Mouse (Mus musculus) retina, postnatal 7 days (tissue): ENCODE results near the gene Pla2g15.
A peak's percentile ranks its signal among the peaks of the same experiment; 100 is the strongest.

Experiments used
- DNase-seq: peaks from one replicate; pipeline ENCODE4 v3.0.0-alpha.2; 2012; ENCODE audit warnings: low read depth, low spot score

Gene Pla2g15

GRCm38 (mm10) chr8:106134751-106135571 lies 15.2 kb upstream of the Pla2g15 start:
- no peak for DNase-seq

DNA sequence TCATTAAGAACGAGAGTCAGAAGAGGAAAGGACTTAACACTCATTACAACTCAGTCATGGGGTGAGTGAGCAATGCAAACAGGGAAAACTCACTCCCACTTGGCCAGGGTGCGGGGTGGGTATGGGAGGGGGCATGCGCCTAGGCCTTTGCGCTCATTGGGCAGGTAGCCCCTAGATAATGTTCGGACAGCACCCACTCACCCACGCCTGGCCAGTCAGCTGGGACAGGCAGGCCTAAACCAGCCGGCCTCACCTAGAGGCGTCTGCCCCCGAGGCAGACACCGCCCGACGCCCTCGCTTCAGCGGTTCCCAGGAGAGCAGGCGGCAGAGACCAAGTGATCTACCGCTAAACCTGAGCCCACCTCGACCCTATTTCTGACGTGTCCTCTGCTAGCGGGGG lies 14.5 kb upstream of the Pla2g15 start:
- no peak for DNase-seq

- DNase-seq, result no peak
Observed at GRCm38 (mm10) chr8:106136156-106137130, 13.8 kb upstream of the Pla2g15 start, which contains the start of gene Esrp2. TSS of gene Esrp2 (minus strand) at chr8:106136974.

DNA sequence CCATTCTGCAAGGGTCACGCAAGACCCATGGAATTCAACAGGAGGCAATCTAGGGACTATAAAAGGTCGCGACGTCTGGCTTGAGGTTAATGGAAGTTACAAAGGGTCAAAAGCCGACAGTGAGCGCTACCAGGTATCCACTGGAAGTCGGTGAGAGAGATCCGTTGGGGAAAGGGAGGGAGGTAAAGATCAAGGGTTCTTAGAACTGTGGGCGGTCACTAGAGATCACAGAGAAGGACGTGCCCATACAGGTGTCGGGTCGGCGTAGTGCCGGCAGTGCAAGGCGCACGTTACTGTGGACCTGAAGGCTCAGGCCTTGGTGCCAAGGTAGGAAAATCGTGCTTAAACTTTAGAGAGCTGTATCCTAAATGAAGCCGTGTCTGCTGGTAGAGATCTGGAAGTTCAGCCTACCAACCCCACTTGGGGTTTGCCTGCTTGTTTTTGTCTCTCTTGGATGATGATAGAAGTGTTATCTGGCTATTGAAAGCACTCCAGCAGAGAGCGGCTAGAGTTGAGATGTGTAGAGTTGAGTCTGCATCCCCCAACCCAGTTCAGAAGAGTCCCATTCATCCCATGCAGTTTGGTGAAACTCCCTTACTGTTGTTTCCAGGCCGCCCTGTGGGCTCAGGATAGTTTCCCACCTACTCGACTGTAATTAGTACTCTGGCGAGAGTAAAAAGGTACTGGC lies 12.8 kb upstream of the Pla2g15 start:
- DNase-seq, result no peak

- no peak for DNase-seq
Observed at GRCm38 (mm10) chr8:106137906-106138477, 12.2 kb upstream of the Pla2g15 start.

- no peak for DNase-seq
Observed at GRCm38 (mm10) chr8:106138616-106139015, 11.6 kb upstream of the Pla2g15 start.

GRCm38 (mm10) chr8:106140191-106140590 lies 10.0 kb upstream of the Pla2g15 start:
- DNase-seq, result no peak

DNA sequence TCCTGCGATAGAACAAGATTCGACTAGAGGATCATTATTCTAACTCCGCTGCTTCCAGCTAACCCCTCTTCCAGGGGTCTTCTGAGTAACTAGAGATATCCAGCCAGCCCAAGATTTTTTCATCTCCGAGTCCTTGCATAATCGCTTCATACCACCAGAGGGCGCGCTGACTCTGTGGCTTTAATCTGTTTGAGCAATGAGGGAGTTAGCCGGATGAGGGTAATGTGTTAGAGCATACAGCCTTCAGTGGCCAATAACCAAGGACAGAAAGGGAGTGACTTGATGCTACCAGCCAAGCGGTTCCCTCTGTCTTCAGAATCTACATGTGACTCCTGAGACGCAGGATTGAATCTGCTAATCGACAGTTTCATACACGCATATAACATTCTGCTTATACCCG lies 9.4 kb upstream of the Pla2g15 start:
- peak; percentile 83 for DNase-seq

DNA sequence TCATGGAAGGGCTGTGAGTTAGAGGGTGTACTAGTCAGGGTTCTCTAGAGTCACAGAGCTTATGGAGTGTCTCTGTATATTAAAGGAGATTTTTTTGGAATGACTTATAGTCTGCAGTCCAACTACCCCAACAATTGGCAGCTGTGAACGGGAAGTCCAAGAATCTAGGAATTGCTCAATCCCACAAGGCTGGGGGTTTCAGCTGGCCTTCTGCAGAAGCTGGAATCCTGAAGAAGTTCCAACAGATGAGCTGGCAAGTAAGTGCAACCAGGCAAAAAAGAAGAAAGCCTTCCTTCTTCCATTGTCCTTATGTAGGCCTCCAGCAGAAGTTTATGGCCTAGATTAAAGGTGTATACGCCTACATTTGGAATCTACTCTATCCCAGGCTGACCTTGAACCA lies 4.9 kb upstream of the Pla2g15 start:
- DNase-seq, result no peak

GRCm38 (mm10) chr8:106146014-106146413 lies 4.2 kb upstream of the Pla2g15 start:
- DNase-seq, result no peak

DNA sequence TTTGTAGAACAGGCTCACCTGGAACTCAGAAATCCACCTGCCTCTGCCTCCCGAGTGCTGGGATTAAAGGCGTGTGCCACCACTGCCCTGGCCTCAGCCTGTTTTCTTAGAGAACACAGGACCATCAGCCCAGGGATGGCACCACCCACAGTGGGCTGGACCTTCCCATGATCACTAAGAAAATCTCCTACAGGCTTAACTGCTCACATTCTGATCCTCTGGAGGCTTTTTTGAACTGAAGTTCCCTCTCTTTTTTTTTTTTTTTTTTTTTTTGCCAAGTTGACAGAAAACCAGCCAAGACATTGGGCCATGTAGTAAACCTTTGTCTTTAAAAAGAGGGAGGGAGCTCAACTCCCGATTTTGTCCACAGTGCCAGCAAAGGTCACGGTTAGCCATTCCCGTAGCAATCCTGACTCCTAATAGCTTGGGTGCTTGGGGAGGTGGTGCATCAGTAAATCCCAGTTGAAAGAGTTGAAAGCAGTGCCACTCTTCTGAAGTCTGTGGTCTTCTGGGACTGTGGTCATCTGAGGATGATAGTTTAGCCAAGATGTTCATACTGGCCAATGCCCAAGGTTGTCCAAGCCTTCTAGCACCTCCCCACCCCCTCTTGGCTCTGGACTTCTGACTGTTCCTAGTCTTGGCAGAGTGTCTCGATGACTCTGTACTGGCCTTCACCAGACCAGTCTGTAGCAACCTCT lies 2.2 kb upstream of the Pla2g15 start:
- no peak for DNase-seq

DNA sequence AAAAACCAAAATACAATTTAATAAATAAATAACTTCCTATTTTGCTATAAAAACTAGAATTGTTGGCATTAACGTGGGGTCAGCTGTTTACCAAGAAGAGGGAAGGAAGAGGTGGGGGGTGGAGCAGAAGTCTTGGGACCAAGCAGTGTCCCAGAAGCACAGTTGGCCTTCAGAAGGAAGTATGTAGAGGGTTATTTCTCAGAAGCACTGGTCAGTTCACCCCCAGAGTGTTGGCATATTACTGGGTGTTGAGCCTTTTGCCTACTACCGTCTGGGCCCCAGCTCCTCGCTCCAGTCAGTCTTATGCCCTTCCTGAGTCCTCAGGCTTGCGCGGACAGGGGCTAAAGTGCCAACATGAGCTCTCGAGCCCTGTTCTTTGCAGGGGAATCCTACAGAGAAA lies 1.2 kb upstream of the Pla2g15 start:
- DNase-seq, result no peak

DNA sequence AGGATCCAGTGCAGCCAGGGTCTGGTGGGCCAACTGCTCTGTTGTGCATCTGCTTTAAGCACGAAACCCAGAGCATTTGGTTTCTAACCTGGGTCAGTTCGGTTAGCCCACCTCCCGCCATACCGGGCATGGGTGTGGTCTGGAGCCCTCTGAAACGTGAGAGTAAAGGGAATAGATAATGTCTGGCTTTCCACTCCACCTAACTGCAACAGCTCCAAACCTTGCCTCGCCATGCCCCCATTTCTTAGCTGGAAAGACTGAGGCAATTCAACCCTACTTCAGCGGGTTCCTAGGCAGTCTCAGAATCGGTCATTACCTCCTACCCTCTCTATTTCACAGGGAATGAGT lies 428 bp downstream of the Pla2g15 start:
- DNase-seq, result no peak

DNA sequence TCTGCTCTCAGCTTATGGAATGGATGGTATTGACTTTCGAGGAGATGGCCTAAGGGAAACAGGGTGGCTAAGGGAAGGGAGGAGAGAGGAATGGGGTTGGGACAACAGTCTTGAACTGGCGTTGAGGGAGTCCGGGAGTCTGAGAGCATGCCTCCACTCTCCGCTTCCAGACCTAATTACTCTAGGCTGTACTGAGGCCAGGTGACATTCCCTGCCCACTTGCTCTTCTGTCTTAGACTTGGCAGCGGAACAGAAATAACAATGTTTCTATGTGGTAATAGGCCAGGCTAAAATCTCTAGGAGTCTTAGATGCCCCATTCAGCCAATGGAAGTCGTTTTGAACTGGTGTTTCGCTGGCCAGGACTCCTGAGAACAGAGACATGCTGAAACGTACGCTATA lies 842 bp downstream of the Pla2g15 start:
- no peak for DNase-seq

GRCm38 (mm10) chr8:106152876-106153275 lies 2.7 kb downstream of the Pla2g15 start:
- no peak for DNase-seq

- DNase-seq, result no peak
Observed at GRCm38 (mm10) chr8:106157419-106157818, 7.2 kb downstream of the Pla2g15 start.

- no peak for DNase-seq
Observed at GRCm38 (mm10) chr8:106158381-106158780, 8.2 kb downstream of the Pla2g15 start.

DNA sequence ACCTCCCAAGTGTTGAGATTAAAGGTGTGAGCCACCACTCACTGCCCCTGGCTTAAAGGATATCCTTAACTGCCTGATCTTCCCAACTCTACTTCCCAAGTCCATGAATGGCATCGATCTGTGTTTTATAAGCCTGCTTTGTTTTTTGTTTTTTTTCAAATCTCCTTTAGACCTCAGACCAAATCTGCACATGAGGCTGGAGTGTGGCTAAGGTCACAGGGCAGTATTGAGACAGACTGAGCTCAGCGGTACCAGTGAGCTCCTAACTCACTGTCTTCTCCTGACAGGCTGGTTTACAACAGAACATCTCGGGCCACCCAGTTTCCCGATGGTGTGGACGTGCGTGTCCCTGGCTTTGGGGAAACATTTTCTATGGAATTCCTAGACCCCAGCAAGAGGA lies 9.7 kb downstream of the Pla2g15 start:
- DNase-seq, result no peak

- no peak for DNase-seq
Observed at GRCm38 (mm10) chr8:106163251-106163650, 13.1 kb downstream of the Pla2g15 start.

- DNase-seq, result peak; percentile 56
Observed at GRCm38 (mm10) chr8:106165460-106165859, 15.3 kb downstream of the Pla2g15 start.
